Mouse (Mus musculus): ENCODE data around the gene Arl9. TPM values are rescaled to one million over a fixed set of nuclear protein-coding genes. Genes with fewer than 3 reads are reported as not detected.

The Arl9 gene
- total RNA-seq, 2 experiments from 2014 or later, result not detected

DNA sequence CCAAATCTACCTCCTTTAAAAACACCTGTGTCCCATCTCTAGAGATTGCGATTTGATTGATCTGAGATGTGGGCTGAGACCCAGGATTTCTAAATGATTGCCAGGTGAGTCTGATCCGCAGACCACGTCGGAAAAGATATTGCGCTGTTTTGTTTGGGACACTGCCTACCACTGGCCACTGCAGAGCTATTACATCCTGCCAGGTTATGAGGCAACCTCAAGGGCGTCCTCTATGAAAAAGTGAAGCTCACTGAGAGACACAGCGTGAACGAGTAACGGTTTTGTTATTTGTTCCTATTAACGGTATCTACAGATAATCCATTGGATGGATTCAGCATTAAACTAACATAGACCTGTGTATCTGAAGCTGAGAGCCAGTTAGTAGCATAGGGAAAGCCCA is 34.6 kb downstream of the Arl9 start:
- no peak overlapping the region for H3K27ac ChIP-seq
- no peak for TF ChIP-seq CTCF (IDR thresholded peaks at IDR 0.05)
- intact Hi-C loops (cut with DNase I), result no loop called here
- no peak overlapping the region for H3K4me3 ChIP-seq
- DNase-seq (ENCODE audit: extremely low spot score in 1 of 2, low spot score in 2 of 2), result no peak

GRCm38 (mm10) chr5:77039391-77039790 is 35.5 kb downstream of the Arl9 start:
- H3K27ac ChIP-seq, result no peak overlapping the region
- intact Hi-C loops (cut with DNase I), result no loop called here
- no peak overlapping the region for H3K4me3 ChIP-seq
- DNase-seq (ENCODE audit: extremely low spot score in 1 of 2, low spot score in 2 of 2), result no peak
- no peak for TF ChIP-seq CTCF (IDR thresholded peaks at IDR 0.05)

DNA sequence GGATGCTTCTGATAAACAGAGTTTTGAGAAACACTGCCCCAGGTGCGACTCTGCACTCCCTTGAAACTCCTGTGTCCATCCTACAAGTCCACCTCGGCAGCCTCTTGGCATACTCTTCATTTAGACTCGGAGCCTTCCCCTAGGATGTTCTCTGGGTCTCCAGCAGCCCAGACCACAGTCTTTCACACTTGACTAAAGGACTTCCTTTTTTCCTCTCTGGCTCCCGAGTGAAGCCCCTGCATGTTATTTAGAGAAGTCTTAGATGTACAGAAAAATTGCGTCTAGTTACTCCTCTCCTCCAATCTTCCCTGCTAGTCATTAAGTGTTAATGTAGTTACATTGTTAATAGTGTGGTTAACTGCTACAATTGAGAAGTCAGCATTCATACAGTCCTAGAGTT is 40.5 kb downstream of the Arl9 start:
- H3K27ac ChIP-seq, result no peak overlapping the region
- TF ChIP-seq CTCF (IDR thresholded peaks at IDR 0.05), result no peak

GRCm38 (mm10) chr5:77052616-77053015 is 48.8 kb downstream of the Arl9 start:
- no peak for TF ChIP-seq CTCF (IDR thresholded peaks at IDR 0.05)
- intact Hi-C loops (cut with DNase I), result no loop called here
- H3K4me3 ChIP-seq, result no peak overlapping the region

More for the DNA sequence above, 40.5 kb downstream of the Arl9 start:
- H3K4me3 ChIP-seq, result no peak overlapping the region
- no peak for DNase-seq (ENCODE audit: extremely low spot score in 1 of 2, low spot score in 2 of 2)
- intact Hi-C loops (cut with DNase I), result no loop called here

DNA sequence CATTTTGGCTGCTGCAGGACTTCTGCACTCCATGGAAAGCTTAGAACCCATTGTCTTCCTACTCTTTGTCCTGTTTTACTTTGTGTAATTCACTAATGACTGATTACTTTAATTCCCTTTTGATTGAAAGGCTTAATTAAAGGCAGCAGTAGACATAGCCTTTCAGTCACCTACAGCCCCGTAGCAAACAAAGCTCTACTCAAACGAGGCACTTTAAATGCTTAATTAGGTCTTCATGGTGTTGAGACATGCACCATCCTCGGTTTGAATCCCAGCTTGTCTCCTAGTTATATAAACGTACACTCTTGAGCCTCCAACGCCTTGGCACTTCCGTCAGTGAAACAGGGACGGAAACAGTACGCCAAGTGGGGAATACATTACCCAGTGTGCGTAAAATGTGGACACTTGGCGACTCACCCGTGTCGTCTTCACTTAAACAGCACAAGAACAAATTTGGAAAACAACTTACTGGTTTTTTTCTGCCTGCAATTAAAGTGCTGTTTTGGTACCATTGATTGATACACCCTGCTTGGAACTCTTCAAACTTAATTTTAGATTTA is 53.1 kb downstream of the Arl9 start:
- intact Hi-C loops (cut with DNase I), result no loop called here
- H3K4me3 ChIP-seq, result no peak overlapping the region
- H3K27ac ChIP-seq, result no peak overlapping the region
- no peak for DNase-seq (ENCODE audit: extremely low spot score in 1 of 2, low spot score in 2 of 2)
- TF ChIP-seq CTCF (IDR thresholded peaks at IDR 0.05), result no peak

More at GRCm38 (mm10) chr5:77052616-77053015, 48.8 kb downstream of the Arl9 start:
- no peak overlapping the region for H3K27ac ChIP-seq
- DNase-seq (ENCODE audit: extremely low spot score in 1 of 2, low spot score in 2 of 2), result no peak

Other genes starting within 250 kb of the Arl9 start
- 10 to 100 TPM; 23.1 to 23.5 TPM for gene Aasdh, start 98.5 kb upstream of the Arl9 start, total RNA-seq (2021)
- 10 to 100 TPM; 82.0 to 93.4 TPM for gene Paics, start 52.7 kb upstream of the Arl9 start, total RNA-seq (2021)
- 10 to 100 TPM; 16.6 to 18.9 TPM for gene Ppat, start 52.5 kb upstream of the Arl9 start, total RNA-seq (2021)
- gene Srp72, start 29.4 kb upstream of the Arl9 start, total RNA-seq (2021), result 100 to 1,000 TPM in 1 of 2 experiments, 10 to 100 TPM in 1; 95.1 to 104 TPM
- gene Thegl, start 12.0 kb downstream of the Arl9 start, total RNA-seq (2021), result under 1 TPM; 0.47 to 0.57 TPM
- 10 to 100 TPM; 26.2 to 26.5 TPM for gene Hopx, start 111.1 kb downstream of the Arl9 start, total RNA-seq (2021)
- not detected for gene Spink2, start 207.4 kb downstream of the Arl9 start, total RNA-seq (2021)

Data from left cerebral cortex, adult 2 months (tissue).